Mouse (Mus musculus): Measurements from ENCODE around the gene Tmem222.

DNA sequence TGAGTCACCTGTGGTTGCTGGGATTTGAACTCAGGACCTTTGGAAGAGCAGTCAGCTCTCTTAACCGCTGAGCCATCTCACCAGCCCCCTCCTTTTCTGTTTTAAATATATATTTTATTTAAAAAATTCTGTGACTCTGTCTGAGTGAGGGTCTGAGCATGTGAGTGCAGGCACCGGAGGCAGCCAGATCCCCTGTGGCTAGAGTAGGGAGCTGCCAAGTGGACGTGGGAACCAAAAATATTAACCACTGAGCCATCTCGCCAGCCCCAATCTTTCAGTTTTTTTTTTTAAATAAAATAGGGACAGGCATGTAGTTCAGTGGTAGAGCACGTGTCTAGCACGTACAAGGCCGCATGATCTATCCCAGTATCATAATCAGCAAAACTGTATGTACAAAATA lies 27.2 kb upstream of the Tmem222 start:
- TF ChIP-seq POLR2A (IDR thresholded peaks at IDR 0.05; ENCODE audit: borderline replicate concordance, extremely low read depth, low read depth, low read length) (no peak), CTCF (IDR thresholded peaks at IDR 0.05; ENCODE audit: insufficient read depth, low read length) (no peak)

Measured in lung, adult 2 months (tissue).